Mouse (Mus musculus) CD4-positive, CD25-positive, alpha-beta regulatory T cell, adult 4 months (primary cell): Measurements from ENCODE around the gene Top2b. TPM values are rescaled to one million over a fixed set of nuclear protein-coding genes. Genes with fewer than 3 reads are reported as not detected.
A peak's percentile ranks its signal among the peaks of the same experiment; 100 is the strongest.

ENCODE experiments used
- ATAC-seq: one replicate; pipeline ENCODE4 v1.8.0; 2017
- polyA plus RNA-seq, 2 experiments: library from polyadenylated mRNA; unstranded; fragments of 100-300 nt; shearing (Covaris generic); gene quantifications; one replicate each; pipeline ENCODE4 v1.2.1; 2017

The Top2b gene
- 100 to 1,000 TPM in 1 of 2 experiments, 10 to 100 TPM in 1; 40.0 to 119 TPM for polyA plus RNA-seq

DNA sequence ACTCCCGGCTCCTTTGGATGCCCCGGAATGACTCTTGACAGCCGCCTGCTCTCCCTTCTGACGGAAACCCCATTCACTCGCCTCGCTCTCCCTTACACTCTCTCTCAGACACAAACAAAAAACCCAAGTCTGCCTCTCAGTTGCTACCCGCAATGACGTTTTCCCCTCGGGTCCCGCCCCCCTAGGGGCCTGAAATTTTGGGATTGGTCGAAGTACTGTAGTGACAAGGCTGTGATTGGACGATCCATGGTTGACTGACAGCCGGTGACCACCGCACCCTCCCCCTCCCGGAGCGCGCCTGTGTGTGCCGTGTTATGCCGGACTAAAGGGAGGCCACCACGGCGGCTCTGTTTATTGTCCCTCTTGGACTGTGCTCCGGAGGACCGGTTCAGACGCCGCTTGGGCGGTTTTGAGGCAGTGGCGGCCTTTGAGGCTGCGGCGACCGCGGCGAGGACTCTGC lies at the start of gene Top2b:
Gene Top2b (plus strand): TSS at position 302 of the 460 bp plus-strand sequence.
- ATAC-seq: peak; percentile 92

DNA sequence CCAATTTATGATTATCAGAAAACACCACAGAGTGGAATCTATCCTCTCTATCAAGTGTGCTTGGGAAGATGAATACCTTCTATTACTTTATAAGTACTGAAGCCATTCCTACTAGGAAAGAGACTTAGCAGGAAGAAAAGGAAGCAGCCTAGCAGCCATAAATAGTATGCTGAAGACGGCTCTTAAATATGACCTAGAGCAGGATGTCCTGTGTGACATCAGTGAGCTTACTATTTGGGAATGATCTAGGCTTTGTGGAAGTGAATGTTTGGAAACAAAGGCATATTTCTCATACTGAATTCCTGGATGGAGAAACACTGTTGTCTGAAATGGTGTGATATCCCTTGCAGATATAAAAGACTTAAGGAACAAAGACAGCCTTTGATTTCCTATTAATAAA lies 48.3 kb upstream of the Top2b start:
- no peak for ATAC-seq

DNA sequence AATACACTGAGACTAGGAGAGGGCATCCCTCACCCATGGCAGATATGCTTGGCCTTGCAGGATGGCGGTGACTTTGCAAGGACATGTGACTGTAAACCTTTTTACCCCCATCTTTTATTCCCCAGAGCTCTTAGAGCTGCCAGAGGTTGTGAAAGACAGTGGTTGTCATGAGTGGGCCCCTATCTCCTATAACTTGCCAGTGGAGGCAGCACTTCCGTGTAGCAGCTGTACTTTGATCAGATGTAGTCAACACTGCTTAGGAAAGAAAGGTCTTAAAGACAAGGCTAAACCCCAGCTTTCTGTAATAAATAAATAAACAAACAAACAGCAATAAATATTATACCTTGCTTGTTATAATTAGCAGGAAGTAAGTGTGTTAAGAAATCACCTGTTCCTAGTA lies 45.2 kb upstream of the Top2b start:
- ATAC-seq: no peak

DNA sequence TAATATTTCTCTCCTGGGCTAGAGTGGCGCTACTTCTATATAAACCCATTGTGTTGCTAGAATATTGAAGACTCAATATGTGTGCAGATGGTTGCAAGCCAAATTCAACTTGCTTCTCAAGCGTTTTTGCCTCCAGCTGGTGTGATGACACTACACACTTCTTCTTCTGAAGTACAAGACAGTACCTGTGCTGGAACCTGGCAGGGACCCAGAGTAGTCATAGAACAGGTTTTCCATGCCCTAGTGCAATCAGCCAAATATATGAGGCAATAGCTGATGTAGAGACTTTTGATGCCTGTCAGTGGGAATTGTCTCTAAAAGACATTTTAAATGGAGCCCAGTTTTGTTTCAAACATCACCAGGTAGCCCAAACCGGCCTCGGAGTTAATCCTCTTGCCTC lies 40.6 kb upstream of the Top2b start:
- ATAC-seq: no peak

DNA sequence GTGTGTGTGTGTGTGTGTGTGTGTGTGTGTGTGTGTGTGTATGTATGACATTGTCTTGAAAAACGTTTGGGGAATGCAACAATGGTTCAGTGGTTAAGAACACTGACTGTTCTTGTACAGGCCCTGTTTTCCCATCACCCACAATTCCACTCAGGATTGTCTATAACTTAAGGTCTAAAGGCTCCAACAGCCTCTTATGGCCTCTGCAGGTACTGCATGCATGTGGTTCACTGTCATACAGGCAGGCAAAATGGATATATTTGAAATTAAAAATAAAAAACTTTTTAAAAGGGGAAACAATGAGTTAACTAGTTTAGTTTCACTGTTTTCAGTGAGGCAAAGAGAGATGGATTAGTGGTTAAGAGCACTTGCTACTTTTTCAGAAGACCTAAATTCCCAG lies 39.8 kb upstream of the Top2b start:
- no peak for ATAC-seq

DNA sequence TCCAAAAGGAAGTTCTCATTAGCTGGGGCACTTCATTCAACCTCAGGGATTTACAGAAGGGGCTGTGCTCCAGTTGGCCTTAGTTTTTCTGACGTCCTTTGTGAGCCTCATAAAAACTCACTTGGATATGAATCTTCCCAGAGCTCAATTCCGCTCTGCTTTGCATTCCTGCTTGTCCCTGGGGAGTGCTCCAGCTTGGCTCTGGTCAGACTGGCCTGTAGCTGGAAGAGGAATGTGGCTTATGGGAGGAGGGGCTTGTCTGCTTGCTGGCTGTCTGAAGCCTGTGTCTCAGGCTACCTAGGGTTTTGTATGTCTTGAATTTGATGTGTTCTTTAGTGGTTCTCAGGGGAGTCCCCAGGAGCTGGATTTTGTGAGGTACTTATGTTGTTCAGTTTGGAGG lies 36.4 kb upstream of the Top2b start:
- no peak for ATAC-seq

DNA sequence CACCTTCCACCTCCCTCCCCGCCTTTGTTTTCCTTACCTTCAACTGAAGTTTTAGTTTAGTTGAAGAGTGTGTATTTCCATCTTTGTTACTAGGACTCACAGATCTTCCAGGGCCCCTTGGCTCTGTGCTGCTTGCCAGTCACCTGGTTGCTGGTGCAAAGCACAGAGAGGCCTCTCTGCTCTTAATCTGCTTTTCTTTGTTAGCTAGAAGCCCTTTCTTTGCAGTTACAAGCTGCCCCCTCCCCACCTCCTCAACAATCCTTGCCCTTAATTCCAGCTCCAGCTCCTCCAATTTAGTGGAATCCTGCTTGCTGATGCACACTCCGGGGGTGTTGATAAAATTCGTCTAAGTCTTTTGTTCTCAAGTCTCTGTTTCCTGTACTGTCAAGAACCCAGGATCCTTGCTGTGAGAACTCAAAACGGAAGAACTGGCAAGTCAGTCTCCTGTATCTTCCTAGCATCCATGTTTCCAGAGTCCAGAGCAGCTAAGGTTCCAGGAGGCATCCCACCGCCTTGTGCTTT lies 36.0 kb upstream of the Top2b start:
- ATAC-seq: no peak

DNA sequence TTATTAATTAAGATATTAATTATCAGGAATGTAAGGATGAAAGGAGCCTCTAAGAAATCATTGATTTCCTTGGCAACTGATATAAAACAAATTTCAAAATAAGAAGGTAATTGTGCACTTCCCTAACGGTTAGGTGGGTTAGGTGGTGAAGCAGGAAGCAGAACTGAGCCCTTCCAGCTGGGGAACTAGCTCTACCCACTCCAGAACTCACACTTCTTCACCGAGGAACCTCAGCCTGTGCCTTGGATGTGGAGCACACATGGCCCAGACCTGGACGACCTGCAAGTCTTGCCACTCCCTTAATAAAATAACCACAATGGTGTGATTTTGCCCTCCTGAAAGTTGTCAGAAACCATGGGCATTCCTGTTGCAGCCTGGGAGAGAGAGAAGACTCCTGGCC lies 35.2 kb upstream of the Top2b start:
- no peak for ATAC-seq

DNA sequence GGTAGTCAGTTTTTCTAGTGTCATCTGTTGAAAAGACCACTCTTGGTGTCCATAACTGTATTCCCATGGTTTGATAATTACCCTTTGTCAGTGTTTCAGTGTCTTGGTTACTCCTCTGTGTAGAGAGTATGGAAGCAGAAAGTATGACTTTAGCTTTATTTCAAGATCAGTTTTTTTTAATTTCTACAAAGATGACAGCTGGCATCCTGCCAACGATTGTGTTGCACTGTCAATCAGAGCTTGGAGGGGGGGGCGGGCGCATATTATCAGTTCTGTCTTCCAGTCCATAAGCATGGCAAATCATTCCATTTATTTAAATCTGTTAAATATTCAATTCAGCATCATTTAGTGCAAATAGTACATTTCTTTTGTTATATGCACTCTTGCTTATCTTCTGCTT lies 30.7 kb upstream of the Top2b start:
- ATAC-seq: no peak

DNA sequence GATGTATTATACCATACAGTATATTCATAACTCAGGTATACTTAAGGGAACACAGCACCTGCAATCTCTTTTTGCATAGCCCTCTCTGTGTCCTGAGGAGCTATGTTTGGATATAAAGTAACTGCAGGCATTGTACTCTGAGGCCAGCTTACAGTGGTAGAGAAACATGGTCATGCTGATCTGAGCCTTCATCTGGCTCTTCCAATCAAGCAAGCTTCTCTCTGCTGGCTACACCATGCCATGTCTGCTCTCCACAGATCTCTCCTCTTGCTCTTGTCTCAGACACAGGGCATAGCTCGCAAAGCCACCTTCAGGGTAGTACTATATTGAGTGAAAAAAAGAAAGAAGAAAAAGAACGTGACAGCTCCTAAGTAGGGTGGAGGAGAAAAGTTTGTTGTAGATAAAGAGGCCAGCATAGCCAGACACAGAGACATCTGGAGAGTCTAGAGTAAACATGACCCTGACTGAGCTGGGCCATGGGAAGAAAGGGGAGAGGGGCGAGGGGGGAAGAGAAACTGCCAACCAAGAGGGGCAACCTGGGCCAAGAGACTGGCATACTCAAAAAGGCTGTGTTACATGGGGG lies 29.1 kb upstream of the Top2b start:
- ATAC-seq: no peak

DNA sequence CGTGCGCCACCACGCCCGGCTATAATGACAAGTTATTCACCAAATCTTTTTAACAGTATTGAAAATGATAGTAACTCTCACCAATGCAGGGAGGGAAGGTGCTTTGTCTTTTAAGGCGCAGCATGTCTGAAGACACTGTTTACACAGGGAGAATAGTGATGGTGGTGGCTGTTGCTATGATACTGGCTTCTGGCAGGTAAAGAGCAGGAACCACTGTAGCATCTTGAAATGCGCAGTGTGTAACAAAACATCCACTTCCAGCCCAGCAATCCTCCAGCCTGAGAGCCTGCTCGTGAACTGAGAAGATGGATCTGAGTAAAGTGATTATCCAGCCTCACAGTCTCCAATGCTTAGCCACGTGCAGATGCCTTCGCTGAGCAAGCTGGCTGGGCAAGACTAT lies 17.5 kb upstream of the Top2b start:
- no peak for ATAC-seq

DNA sequence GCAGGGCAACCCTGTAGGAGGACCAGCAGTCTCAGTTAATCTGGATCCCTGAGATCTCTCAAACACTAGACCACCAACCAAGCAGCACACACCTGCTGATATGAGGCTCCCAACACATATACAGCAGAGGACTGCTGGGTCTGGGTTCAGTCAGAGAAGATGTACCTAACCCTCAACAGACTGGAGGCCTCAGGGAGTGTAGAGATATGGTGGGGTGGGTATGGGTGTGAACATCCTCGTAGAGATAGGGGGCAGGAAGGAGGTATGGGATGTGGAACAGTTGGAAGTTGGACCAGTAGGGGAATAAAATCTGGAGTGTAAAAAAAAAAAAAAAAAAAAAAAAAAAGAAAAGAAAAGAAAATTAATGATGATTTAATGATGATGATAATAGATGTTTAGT lies 5.3 kb upstream of the Top2b start:
- ATAC-seq: no peak

DNA sequence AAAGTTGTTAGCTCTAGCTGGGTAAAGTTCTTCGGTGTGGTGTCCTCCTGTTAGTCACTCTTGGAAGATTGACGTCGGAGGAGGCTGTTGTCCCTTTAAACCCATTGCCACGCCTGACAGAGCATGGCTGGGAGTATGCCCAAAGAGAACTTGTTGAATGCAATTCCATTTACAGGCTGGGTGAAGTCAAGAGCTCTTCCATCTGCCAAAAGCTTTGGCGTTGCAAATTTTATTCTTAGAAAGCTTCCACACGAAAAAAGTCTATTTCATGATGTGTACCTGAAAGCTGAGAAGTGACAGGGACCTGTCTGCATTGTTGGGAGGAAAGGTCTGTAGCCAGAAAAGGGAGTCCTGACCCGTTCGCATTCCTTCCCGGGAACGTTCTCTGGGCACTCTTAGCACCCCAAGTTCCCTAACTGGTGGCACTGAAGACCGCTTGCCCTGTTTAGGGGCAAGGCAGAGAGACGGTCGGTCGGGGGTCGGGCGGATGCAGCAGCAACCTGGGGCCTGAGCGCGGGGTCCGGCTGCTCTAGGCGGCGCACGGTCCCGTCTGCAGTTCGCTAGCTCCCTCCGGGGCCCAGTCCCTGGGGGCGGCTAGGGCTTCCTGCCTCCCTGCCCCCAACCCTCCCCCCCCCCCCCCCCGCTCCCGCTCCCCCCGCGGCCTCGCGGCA lies 683 bp upstream of the Top2b start:
- peak; percentile 21 for ATAC-seq

DNA sequence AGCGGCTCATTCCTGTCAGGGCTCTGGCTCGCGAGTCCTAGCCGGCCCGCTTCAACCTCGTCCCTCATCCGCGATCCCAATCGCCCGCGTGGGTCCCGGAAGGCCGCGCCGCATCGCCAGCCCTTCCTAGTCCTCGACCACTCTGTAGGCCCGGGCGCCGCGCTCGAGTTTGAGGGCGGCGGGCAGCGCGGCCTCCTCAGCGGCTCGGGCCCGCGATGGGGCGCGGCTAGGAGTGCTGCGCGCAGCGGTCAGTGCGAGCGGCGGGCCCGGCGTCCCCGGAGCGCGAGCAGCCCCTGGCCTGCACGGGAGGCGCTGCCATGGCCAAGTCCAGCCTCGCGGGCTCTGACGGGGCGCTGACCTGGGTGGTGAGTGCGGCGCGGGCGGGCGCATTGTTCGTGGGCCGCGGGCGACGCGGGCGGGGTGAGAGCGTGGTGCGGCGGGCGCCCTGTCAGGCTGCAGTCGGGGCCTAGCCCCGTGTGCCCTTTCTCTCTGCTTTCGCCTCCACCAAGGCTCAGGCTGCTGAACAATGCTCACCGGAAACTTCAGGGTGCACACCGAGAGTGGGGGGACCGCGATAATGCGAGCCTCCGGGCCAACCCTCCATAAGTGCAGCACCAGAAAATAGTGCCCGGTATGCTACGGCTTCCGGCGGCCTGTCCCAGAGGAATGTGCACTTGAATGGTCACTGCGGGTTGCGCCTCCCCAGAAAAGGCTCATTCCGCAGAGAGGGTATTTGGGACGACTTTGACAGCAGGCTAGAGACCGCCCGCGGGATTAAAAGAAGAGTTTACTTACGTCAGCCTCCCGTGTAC lies 589 bp downstream of the Top2b start:
- ATAC-seq: peak; percentile 30

DNA sequence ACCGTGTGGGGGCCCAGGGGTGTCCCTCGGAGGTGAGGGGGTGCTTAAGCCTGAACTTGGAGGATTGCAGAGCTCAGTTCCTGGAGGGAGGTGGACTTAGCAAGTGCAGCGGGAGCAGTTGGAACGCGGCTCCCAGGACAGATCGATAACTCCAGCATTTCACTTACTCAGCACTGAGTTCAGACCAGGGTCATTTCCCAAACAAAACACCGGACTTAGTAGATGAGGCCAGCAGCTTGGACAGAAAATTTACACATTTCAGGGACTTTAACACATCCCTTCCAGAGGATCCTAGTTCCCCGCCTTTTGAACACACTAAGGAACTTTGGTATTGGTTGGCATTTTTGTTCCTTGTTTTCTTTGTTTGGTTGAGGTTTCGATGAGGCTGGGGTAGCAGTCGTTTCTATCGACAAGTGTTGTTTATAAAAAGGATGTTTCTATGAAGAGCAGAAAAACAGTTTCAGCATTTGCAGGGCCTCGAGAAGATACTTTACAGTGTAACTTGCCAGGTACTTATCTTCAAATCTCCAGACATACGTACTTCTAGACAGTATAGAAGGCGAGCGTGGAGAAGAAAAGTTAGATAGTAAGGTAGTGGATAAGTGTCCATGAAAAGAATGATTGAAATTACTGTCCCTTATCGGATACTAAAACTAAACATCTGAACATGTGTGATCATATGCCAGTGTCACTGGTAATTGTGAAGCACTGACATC lies 1.4 kb downstream of the Top2b start:
- no peak for ATAC-seq

DNA sequence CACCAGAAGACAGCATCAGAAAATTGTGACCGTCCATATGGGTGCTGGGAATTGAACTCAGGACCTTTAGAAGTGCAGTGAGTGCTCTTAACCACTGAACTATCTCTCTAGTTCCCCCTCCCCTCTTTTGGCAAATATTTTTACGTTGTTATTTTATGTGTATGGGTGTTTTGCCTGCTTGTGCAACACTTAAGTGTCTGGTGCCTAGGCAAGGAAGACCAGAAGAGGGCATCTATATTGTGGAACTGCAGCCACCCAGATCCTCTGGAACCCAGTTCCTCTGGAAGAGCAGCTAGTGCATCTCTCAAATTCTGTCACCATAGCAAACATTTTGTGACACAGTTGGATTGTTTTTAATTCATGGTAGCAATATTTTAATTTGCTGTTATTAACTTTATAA lies 2.0 kb downstream of the Top2b start:
- ATAC-seq: no peak

DNA sequence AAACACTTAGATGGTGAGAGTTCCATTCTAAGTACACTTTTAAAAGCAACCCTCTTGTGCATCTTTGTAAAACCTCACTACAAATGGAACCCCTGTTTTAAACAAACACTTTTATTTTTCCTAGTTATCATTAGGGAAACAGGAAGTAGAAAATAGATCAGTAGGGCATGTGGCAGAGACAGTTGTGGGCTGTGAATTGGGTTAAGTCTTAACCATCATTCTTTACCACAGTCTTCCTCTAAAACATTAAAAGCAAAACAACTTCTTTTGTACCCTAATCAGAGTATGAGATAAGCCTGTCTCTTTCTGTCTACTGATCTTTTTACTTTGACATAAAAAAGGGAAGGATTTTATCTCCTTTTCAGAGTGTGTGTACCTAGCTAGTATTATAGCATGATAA lies 7.8 kb downstream of the Top2b start:
- peak; percentile 72 for ATAC-seq

DNA sequence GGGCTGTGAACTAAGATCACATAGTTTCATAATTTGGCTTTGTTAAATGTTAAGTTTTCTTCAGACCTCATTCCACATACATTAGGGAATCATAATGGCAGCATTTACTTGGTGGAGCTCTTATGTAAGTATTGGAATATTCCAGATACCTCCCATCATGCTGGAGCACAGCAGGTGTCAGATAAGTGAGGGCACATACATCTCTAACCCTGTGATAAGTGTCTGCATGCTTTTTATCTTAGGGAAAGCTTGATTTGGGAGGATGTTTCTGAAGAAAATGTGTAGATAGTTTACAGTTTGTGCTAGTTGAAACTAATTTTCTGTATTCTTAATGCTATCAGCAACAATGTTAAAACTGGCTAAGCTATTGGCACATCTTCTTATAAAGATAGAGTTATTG lies 8.2 kb downstream of the Top2b start:
- ATAC-seq: no peak

DNA sequence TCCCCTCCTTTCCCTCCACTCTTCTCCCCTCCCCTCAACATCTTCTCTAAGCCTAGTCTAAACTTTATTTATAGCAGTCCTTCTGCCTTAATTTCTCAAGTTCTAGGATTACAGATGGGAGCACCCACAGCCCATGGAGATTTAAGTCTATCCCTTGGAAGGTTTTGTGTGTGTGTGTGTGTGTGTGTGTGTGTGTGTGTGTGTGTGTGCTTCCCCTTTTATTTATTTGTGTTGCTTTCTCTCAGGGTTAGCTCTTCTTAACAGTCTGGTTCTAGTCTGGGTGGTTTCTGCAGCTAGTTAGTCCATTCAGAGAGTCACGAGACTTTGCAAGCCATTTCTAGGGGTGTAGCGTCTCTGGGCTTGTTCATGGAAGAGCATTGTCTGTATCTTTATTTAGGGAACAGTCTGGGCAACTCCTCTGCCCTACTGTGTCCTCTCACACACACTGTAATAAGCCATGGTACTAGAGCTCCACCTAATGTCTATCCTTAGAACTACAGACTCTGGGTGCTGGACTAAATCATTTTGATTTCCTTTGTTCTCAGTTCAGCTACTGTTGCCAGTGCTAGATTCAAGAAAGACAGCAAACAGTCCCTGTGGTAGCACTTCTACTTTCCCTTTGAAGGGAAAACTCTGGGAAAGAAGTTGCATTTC lies 15.1 kb downstream of the Top2b start:
- peak; percentile 95 for ATAC-seq

DNA sequence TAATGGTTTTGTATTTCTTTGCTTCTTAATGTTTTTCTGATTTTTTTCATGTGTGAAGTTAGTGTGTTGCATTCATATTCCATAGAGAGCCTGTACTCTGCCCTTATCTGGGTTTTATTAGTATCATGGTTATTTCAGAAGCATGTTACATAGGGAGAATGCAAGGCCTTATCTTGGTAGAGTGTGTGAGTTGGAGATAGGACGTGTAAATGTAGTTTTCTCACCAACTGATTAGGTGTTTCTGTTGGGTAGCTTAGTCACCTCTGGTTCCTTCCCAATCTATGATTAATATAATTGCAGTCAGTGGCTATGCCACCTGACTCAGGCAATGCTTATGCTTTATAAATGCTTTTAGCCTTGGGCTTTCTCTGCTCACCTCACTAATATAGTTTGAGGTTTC lies 19.8 kb downstream of the Top2b start:
- no peak for ATAC-seq

DNA sequence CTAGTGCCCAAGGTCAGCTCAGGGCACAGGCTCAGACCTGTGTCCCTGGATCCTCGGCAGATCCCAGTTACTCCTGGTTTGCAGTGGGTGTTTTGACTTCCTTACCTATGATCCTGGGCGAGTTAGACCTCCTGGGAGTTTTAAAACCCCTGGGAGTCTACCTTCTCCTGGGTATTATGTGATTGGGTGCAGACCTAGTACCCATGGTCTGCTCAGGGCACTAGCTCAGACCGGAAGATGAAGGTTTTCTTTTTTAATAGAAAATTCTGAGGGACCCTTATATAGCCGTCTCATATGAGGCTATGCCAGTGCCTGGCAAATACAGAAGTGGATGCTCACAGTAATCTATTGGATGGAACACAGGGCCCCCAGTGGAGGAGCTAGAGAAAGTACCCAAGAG lies 40.2 kb downstream of the Top2b start:
- ATAC-seq: no peak

DNA sequence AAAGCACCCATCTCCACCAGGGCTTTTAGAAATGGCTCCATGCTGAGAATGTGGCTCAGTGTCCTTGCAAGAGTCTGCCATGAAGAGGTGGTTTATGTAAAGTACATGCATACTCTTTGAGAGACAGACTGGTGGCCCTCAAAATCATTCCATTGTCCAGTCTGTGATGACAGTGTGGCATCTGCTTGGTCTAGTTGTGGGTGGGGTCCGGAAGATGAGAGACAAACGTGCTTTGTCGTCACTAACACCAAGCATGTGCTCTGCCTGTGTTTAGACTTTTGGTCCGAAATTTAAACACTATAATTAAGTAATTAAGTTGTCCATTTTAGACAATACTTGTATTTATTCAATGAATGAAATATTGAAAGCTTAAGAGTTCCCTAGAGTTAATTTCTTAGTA lies 49.2 kb downstream of the Top2b start:
- ATAC-seq: no peak
